ENCODE assay signal across 25 mouse cellular contexts in genomic region chr8:95799117-95799516, GRCm38 (mm10). TPM values are rescaled to one million over a fixed set of nuclear protein-coding genes. Genes with fewer than 3 reads are reported as not detected.
DNase-seq lines count a peak whose midpoint lies in the region; ATAC-seq and TF ChIP-seq lines count a peak whose summit lies in the region.
"Had no signal": no experiment of that assay in that cellular context is flagged by ENCODE, and none has a peak within 500 bp of the region (broad histone marks: within the 10 kb centered on the region; RNA-seq: fewer than 3 reads in every experiment).

No protein-coding gene starts in this region.

- no peak overlapping the region for H3K27ac ChIP-seq in heart, embryonic 11.5 days (ENCODE audit: low read depth, low read length)
- H3K27ac ChIP-seq in liver, embryonic 11.5 days (ENCODE audit: low read depth, low read length) = no peak overlapping the region
- no peak overlapping the region for H3K27ac ChIP-seq in liver, postnatal 0 days (ENCODE audit: low read depth)
- H3K27ac ChIP-seq: embryonic facial prominence, embryonic 13.5 days; embryonic facial prominence, embryonic 15.5 days; forebrain, embryonic 10.5 days; forebrain, embryonic 12.5 days had no signal

- WGBS in heart, embryonic 11.5 days (ENCODE audit: insufficient replicate concordance) = 89% methylated on average over 6 of the region's 6 CpGs
- WGBS in liver, embryonic 11.5 days = 93% methylated on average over 6 of the region's 6 CpGs
- 88% methylated on average over 6 of the region's 6 CpGs for WGBS in liver, postnatal 0 days (ENCODE audit: insufficient replicate concordance)

- no peak for TF ChIP-seq CTCF in liver, postnatal 0 days (IDR thresholded peaks at IDR 0.05; ENCODE audit: low read depth)
- no peak for TF ChIP-seq CTCF in E14TG2a.4 (conservative IDR thresholded peaks at IDR 0.05; ENCODE audit: low read length)

- DNase-seq in heart, adult 11 months = peak; percentile 21
- DNase-seq in liver, embryonic 11.5 days (ENCODE audit: low spot score) = no peak
- DNase-seq in liver, postnatal 0 days = no peak
- DNase-seq: adrenal gland, adult 2 months; adrenal gland, postnatal 10 days; adrenal gland, postnatal 25 days; B cell, adult 2 months; cerebellum, adult 11 months; cerebellum, adult 18-20 months; cerebellum, adult 8-10 months; cerebellum, adult 9-11 months; cerebellum, postnatal 14 days; cerebellum, postnatal 36 days; embryo, embryonic 11 days had no signal

- TF ChIP-seq EP300 in liver, postnatal 0 days (IDR thresholded peaks at IDR 0.05; ENCODE audit: low read depth) = no peak

- H3K9ac ChIP-seq in heart, embryonic 11.5 days (ENCODE audit: low read depth, low read length) = no peak overlapping the region
- no peak overlapping the region for H3K9ac ChIP-seq in liver, embryonic 11.5 days (ENCODE audit: low read depth, low read length)
- H3K9ac ChIP-seq in liver, postnatal 0 days (replicated peaks) = no peak overlapping the region
- H3K9ac ChIP-seq: embryonic facial prominence, embryonic 13.5 days; embryonic facial prominence, embryonic 15.5 days; forebrain, embryonic 12.5 days had no signal

- H3K27me3 ChIP-seq in heart, embryonic 11.5 days (ENCODE audit: control insufficient read depth, insufficient read depth, low read length) = no peaks in the 10 kb centered on the region
- H3K27me3 ChIP-seq in liver, embryonic 11.5 days (replicated peaks; ENCODE audit: control insufficient read depth, insufficient read depth, low read length) = no peaks in the 10 kb centered on the region
- no peaks in the 10 kb centered on the region for H3K27me3 ChIP-seq in liver, postnatal 0 days (ENCODE audit: insufficient read depth, low read length)
- H3K27me3 ChIP-seq in E14TG2a.4 (ENCODE audit: insufficient read depth, low read length) = no peaks in the 10 kb centered on the region
- H3K27me3 ChIP-seq: CH12.LX; embryonic facial prominence, embryonic 13.5 days; embryonic facial prominence, embryonic 15.5 days; forebrain, embryonic 12.5 days had no signal

- H3K9me3 ChIP-seq in heart, embryonic 11.5 days (replicated peaks; ENCODE audit: control insufficient read depth, low read length) = no peaks in the 10 kb centered on the region
- no peaks in the 10 kb centered on the region for H3K9me3 ChIP-seq in liver, embryonic 11.5 days (ENCODE audit: control insufficient read depth, low read length)
- no peaks in the 10 kb centered on the region for H3K9me3 ChIP-seq in liver, postnatal 0 days (ENCODE audit: low read length)
- H3K9me3 ChIP-seq in E14TG2a.4 (ENCODE audit: low read length) = no peaks in the 10 kb centered on the region
- H3K9me3 ChIP-seq: embryonic facial prominence, embryonic 13.5 days; embryonic facial prominence, embryonic 15.5 days; forebrain, embryonic 10.5 days; forebrain, embryonic 12.5 days had no signal

- H3K4me3 ChIP-seq in heart, embryonic 11.5 days (ENCODE audit: low read depth, low read length) = no peak overlapping the region
- H3K4me3 ChIP-seq in liver, embryonic 11.5 days (ENCODE audit: low read depth, low read length) = no peak overlapping the region
- H3K4me3 ChIP-seq in liver, postnatal 0 days (ENCODE audit: low read depth, low read length) = no peak overlapping the region
- H3K4me3 ChIP-seq in E14TG2a.4 (replicated peaks; ENCODE audit: low read length) = 0 out of 2 replicates have a peak overlapping the region, but pooled peaks have one; percentile 32
- H3K4me3 ChIP-seq: embryonic facial prominence, embryonic 13.5 days; embryonic facial prominence, embryonic 15.5 days; erythroblast, embryonic 14.5 days; forebrain, embryonic 10.5 days; forebrain, embryonic 12.5 days had no signal

- H3K4me2 ChIP-seq in heart, embryonic 11.5 days = no peak overlapping the region
- H3K4me2 ChIP-seq in liver, embryonic 11.5 days = no peak overlapping the region
- no peak overlapping the region for H3K4me2 ChIP-seq in liver, postnatal 0 days (ENCODE audit: low read depth, low read length)
- H3K4me2 ChIP-seq: embryonic facial prominence, embryonic 13.5 days; embryonic facial prominence, embryonic 15.5 days; forebrain, embryonic 12.5 days had no signal

- peaks cover 9% of the 10 kb centered on the region for H3K4me1 ChIP-seq in heart, embryonic 11.5 days (ENCODE audit: control insufficient read depth, insufficient read depth, low read length)
- peaks cover 16% of the 10 kb centered on the region for H3K4me1 ChIP-seq in liver, embryonic 11.5 days (replicated peaks; ENCODE audit: control insufficient read depth, insufficient read depth, low read length)
- H3K4me1 ChIP-seq in liver, postnatal 0 days (ENCODE audit: insufficient read depth) = peaks cover 24% of the 10 kb centered on the region
- H3K4me1 ChIP-seq in E14TG2a.4 (replicated peaks; ENCODE audit: low read depth, low read length) = peaks cover 81% of the 10 kb centered on the region

- no peak for ATAC-seq in heart, embryonic 11.5 days (replicated peaks; ENCODE audit: insufficient number of reproducible peaks, low FRiP score, low TSS enrichment)
- peak; percentile 19; the same call in 1 of the 2 replicates for ATAC-seq in liver, embryonic 11.5 days (replicated peaks; ENCODE audit: low FRiP score)
- ATAC-seq in liver, postnatal 0 days = no peak
- peak; percentile 54; the same call in 1 of the 2 replicates for ATAC-seq in megakaryocyte-erythroid progenitor cell, adult 5-6 weeks (replicated peaks; ENCODE audit: low FRiP score, low TSS enrichment, poor library complexity, severe bottlenecking)
- no peak for ATAC-seq in frontal cortex, adult (ENCODE audit: low TSS enrichment)
- ATAC-seq: forebrain, embryonic 14.5 days had no signal

- no peaks in the 10 kb centered on the region; the same call in 1 of the 2 replicates for H3K36me3 ChIP-seq in heart, embryonic 11.5 days (ENCODE audit: control insufficient read depth, insufficient read depth, low read length)
- H3K36me3 ChIP-seq in liver, embryonic 11.5 days (ENCODE audit: control insufficient read depth, insufficient read depth, low read length) = peaks cover 11% of the 10 kb centered on the region; the same call in 1 of the 2 replicates
- H3K36me3 ChIP-seq in liver, postnatal 0 days (replicated peaks; ENCODE audit: insufficient read depth, low read length) = peaks cover 28% of the 10 kb centered on the region
- H3K36me3 ChIP-seq in E14TG2a.4 (ENCODE audit: insufficient read depth, low read length) = peaks cover 84% of the 10 kb centered on the region

RNA-seq across cellular contexts. Expression of gene Cnot1, which starts 8.1 kb away (rescaled TPM):
- polyA plus RNA-seq in heart, embryonic 11.5 days (2014; fragmentation: Nextera tagmentation; extraction: Ambion mirVana) = 72.8 and 94.6 TPM in 2 replicates
- polyA plus RNA-seq in liver, embryonic 11.5 days (2014; fragmentation: Nextera tagmentation; extraction: Ambion mirVana) = 94.4 and 102 TPM in 2 replicates
- 11.6 and 16.0 TPM in 2 replicates for polyA plus RNA-seq in liver, postnatal 0 days (2015; fragmentation: Nextera tagmentation; extraction: Ambion mirVana)
- 278 and 316 TPM in 2 replicates for total RNA-seq in megakaryocyte-erythroid progenitor cell, adult 5-6 weeks (2014; fragmentation: Nextera tagmentation)
- 133 and 217 TPM in 2 replicates for total RNA-seq in megakaryocyte-erythroid progenitor cell, adult 5-6 weeks (2017)

RNA-seq across cellular contexts. Expression of gene Sap18b, which starts 26.0 kb away (rescaled TPM):
- 337 and 363 TPM in 2 replicates for polyA plus RNA-seq in heart, embryonic 11.5 days (2014; fragmentation: Nextera tagmentation; extraction: Ambion mirVana)
- 458 and 484 TPM in 2 replicates for polyA plus RNA-seq in liver, embryonic 11.5 days (2014; fragmentation: Nextera tagmentation; extraction: Ambion mirVana)
- 281 and 290 TPM in 2 replicates for polyA plus RNA-seq in liver, postnatal 0 days (2015; fragmentation: Nextera tagmentation; extraction: Ambion mirVana)
- total RNA-seq in megakaryocyte-erythroid progenitor cell, adult 5-6 weeks (2014; fragmentation: Nextera tagmentation) = 91.4 and 188 TPM in 2 replicates
- total RNA-seq in megakaryocyte-erythroid progenitor cell, adult 5-6 weeks (2017) = 427 and 618 TPM in 2 replicates

RNA-seq across cellular contexts. Expression of gene Slc38a7, which starts 54.2 kb away (rescaled TPM):
- 11.8 and 12.4 TPM in 2 replicates for polyA plus RNA-seq in heart, embryonic 11.5 days (2014; fragmentation: Nextera tagmentation; extraction: Ambion mirVana)
- 13.8 and 14.8 TPM in 2 replicates for polyA plus RNA-seq in liver, embryonic 11.5 days (2014; fragmentation: Nextera tagmentation; extraction: Ambion mirVana)
- polyA plus RNA-seq in liver, postnatal 0 days (2015; fragmentation: Nextera tagmentation; extraction: Ambion mirVana) = 7.0 and 9.4 TPM in 2 replicates
- total RNA-seq in megakaryocyte-erythroid progenitor cell, adult 5-6 weeks (2014; fragmentation: Nextera tagmentation) = 10.0 and 13.4 TPM in 2 replicates
- total RNA-seq in megakaryocyte-erythroid progenitor cell, adult 5-6 weeks (2017) = 6.2 and 13.1 TPM in 2 replicates

Comparison
In these comparisons a context has a peak if more than half of its experiments do, and no peak if none do; other contexts are left out.
1. ATAC-seq: peak in liver, embryonic 11.5 days (single experiment) and megakaryocyte-erythroid progenitor cell, adult 5-6 weeks (single experiment); none in heart, embryonic 11.5 days (single experiment), liver, postnatal 0 days (single experiment) and frontal cortex, adult (single experiment).